Mouse (Mus musculus) regulatory T cell (primary cell): ENCODE measurements at regions not wholly inside any gene's neighbourhood (a gene's known extent, or its start where the extent isn't known, plus 50 kb on each side); places are given as distances from the start of the nearest gene placed in this dataset.

Experiments
- in situ Hi-C: fragments of 300-600 bp; cut with MboI, MseI; formaldehyde crosslinking; loops from one replicate; pipeline ENCODE4 v1.15.1; 2025; ENCODE audit warnings: high pct_unique_total_duplicates

DNA sequence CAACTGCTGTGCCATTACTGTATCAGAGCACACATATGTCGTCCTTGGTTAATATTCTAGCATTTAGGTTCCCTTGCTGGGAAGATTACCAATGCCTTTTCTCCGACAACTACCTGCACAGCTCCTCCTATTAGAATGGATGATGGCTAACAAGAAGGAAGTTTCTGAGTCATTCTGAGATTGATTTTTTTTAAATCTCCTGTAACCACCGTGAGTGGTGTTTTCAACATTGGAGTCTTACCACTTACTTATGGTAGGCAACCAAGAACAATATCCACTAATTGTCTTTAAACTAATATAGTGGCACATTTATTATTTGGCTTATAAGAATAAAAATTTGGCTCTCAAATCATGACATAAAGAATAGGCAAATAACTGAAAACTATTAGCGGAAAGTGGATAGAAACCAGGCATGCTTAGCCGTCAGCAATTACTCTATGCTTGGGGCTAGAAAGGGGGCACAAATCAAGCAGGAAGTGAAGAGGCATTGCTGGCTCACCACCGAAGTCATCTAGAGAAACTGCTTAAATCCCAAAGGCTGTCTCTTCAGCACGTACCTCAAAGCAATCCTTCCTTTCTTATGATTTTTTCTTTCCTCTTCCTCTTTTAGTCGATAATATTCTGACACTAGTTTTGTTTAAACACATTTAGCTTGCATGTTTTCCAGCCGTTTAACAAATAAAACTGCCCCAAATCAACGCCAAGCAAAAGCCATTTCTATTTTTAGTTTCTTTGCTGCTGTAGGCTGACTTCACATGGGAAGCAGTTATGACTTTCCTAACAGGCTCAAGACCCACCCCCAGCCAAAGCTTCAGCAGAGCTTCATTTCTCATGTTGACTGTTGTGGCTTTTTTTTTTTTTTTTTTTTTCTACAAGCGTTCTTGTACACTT, 484.8 kb upstream of the Gm7489 start:
- in situ Hi-C loops: loop anchor here (25.0 kb wide), 1 partner anchor 287 kb away; no protein-coding TSS in a partner anchor

DNA sequence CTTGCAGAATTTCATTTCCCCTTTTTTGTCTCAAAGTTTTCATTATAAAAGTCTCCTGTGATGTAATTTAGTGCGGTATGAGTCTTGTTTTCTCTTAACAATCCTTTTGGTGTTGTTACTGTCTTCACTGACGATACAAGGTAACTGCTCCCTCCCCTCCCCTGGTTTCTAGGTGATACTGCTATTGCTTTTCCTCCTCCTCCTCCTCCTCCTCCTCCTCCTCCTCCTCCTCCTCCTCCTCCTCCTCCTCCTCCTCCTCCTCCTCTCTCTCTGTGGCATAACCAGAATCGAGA, 484.2 kb upstream of the Gm7489 start:
- in situ Hi-C loops: no loop called here
